Comparison of ENCODE assay signal across 8 mouse cellular contexts in genomic region chr4:132463430-132464254, GRCm38 (mm10). TPM values are rescaled to one million over a fixed set of nuclear protein-coding genes. Genes with fewer than 3 reads are reported as not detected.
DNase-seq lines count a peak whose midpoint lies in the region; ATAC-seq and TF ChIP-seq lines count a peak whose summit lies in the region.

Med18 (minus strand) TSS chr4:132463921.

- no peak within 1 kb of the TSS for H3K27ac ChIP-seq in cortical plate, adult 2 months (ENCODE audit: insufficient read depth, low read length)

- peak; percentile 8; the same call in 1 of the 2 replicates for TF ChIP-seq CTCF in cortical plate, adult 2 months (IDR thresholded peaks at IDR 0.05; ENCODE audit: extremely low read depth, insufficient read depth, low read length)

- peak; percentile 89 for DNase-seq in gastrocnemius, postnatal 10 days
- peak; percentile 97 for DNase-seq in induced T-regulatory cell, adult 2 months (ENCODE audit: low read depth)
- peak; percentile 85 to 93 for DNase-seq in left cerebral cortex, adult 9 months (ENCODE audit: low spot score in 2 of 2)
- peak; percentile 91 for DNase-seq in right cerebral cortex, postnatal 14 days
- DNase-seq in urinary bladder, postnatal 36 days (ENCODE audit: low spot score in 2 of 2) = peak; percentile 92 to 93

- ATAC-seq in activated CD4-positive, CD25-positive, alpha-beta regulatory T cell, adult 4 months = peak; percentile 86
- peak; percentile 97 for ATAC-seq in megakaryocyte progenitor cell, adult 5-6 weeks (replicated peaks; ENCODE audit: poor library complexity)

- H3K4me1 ChIP-seq in cortical plate, adult 2 months (ENCODE audit: control insufficient read depth, insufficient read depth, low read length) = peaks cover 7% of the 10 kb centered on the region

- TF ChIP-seq POLR2A in cortical plate, adult 2 months (IDR thresholded peaks at IDR 0.05; ENCODE audit: extremely low read depth, insufficient read depth, low read length) = peak; percentile 59; the same call in 1 of the 2 replicates

- H3K4me3 ChIP-seq in cortical plate, adult 2 months (ENCODE audit: insufficient read depth, low read length) = peak within 1 kb of the TSS; percentile 85

RNA-seq across cellular contexts. Expression of gene Med18, which starts in this region (rescaled TPM):
- polyA plus RNA-seq in activated CD4-positive, CD25-positive, alpha-beta regulatory T cell, adult 4 months (2017; shearing (Covaris generic)) = 10 to 100 TPM; 27.4 to 30.8 TPM
- 5.6 TPM in 2 replicates for polyA plus RNA-seq in cortical plate, adult 2 months (2012; rRNA removed)
- total RNA-seq in gastrocnemius, postnatal 10 days (2021) = 1 to 10 TPM; 5.1 to 6.5 TPM
- total RNA-seq in megakaryocyte progenitor cell, adult 5-6 weeks (2015) = 11.1 and 18.4 TPM in 2 replicates
- 10.9 and 16.9 TPM in 2 replicates for total RNA-seq in megakaryocyte progenitor cell, adult 5-6 weeks (2017)
